Mouse (Mus musculus) retina, postnatal 7 days (tissue): ENCODE measurements around the gene E2f3.
A peak's percentile ranks its signal among the peaks of the same experiment; 100 is the strongest.

Experiments used
- DNase-seq: peaks from one replicate; pipeline ENCODE4 v3.0.0-alpha.2; 2012; ENCODE audit warnings: low read depth, low spot score

Gene E2f3

GRCm38 (mm10) chr13:29985855-29986755 lies at the start of gene E2f3:
Gene E2f3 (minus strand): TSS chr13:29986063.
- peak; percentile 96 for DNase-seq

DNA sequence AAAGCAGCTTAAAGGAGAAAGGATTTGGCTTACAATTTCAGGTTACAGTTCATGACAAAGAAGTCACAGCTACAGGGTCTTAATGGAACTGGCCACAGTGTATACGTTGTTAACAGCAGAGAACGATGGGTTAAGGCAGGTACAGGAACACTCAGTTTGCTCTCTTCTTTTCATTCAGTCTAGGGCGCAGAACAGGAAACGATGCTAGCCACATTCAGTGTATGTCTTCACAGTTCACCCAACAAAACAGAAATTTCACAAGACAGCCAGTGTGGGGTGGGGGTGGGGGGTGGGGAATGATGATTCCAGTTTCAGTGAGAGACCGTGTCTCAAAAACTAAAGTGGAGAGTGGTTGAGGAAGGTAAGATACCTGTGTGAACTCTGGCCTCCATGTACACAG lies 48.7 kb upstream of the E2f3 start:
- DNase-seq, result no peak

- DNase-seq, result no peak
Observed at GRCm38 (mm10) chr13:30031684-30032335, 45.9 kb upstream of the E2f3 start.

GRCm38 (mm10) chr13:30027841-30028240 lies 42.0 kb upstream of the E2f3 start:
- DNase-seq, result no peak

DNA sequence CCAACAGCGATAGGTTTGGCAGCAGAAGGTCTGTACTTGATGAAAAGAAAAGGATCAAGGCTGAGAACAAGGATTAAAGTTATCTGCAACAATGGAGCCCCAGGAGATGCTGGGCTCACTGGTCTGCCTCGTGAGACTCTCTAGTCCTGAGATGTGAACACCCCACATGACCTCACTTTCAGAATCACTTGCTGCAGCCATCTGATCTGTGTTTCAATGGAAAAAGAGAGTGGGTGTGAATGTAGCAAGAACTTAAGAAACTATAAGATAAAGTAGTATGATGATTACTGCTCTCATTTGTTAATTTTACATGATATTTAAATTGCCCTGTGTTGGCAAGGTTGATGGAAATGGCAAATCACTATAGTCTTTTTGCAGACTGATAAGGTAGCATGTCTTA lies 36.6 kb upstream of the E2f3 start:
- DNase-seq, result no peak

DNA sequence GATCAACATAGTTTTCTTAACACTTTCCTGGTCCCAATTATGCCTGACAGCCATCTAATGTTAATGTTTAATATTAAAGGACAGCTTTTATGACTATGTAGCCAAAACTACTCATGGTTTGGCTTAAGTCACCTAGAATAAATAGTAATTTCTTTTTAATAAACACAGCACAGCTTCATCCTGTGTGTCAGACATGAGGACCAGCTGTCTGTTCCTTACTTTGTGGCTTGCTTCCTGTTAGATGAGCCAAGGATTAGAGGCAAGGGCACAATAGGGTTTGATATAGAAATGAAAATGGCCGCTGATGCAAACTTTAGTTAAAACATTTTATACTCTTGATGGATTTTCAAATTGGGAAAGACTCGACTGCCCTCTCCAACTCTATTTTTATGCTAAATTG lies 32.7 kb upstream of the E2f3 start:
- no peak for DNase-seq

DNA sequence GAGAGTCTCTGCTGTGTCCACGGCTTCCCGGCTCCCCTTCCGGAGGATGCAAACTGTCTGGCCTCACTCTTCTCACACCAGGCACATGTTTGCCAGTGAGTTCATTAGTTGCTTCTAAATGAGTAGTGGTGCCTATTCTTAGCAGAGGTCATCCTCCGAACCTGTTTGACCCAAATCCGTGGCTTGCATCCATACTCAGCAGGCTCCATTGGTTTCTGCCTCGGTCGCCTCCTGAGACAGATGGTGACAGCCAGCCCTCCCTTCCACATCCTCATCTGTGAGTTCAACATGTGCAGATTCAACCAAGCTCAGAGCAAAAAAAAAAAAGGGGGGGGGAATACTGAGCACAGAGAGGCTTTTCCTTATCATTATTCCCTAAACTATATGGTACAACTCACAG lies 31.7 kb upstream of the E2f3 start:
- DNase-seq, result no peak

GRCm38 (mm10) chr13:30014576-30014975 lies 28.7 kb upstream of the E2f3 start:
- no peak for DNase-seq

GRCm38 (mm10) chr13:30012226-30012625 lies 26.4 kb upstream of the E2f3 start:
- DNase-seq, result no peak

- DNase-seq, result no peak
Observed at GRCm38 (mm10) chr13:30008738-30009137, 22.9 kb upstream of the E2f3 start.

DNA sequence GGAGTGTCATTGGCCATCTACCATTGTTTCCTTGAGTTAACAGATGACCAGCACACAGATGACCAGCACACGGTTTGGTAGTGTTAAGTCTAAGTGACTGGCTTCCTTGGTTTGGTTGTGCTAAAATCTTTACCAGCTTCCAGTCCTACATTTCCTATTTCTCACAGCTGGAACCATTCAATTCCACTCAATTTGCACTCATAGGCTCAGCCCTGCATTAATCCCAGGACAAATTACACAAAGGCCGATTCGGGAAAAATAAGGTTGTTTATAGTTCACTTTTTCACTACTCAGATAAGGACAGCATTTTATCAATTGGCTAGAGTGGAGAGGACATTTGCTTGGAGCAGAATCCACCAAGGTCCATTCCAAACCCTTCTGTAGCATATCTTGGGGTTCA lies 19.6 kb upstream of the E2f3 start:
- no peak for DNase-seq

GRCm38 (mm10) chr13:30004849-30005248 lies 19.0 kb upstream of the E2f3 start:
- no peak for DNase-seq

GRCm38 (mm10) chr13:30003169-30003568 lies 17.3 kb upstream of the E2f3 start:
- no peak for DNase-seq

- DNase-seq, result no peak
Observed at GRCm38 (mm10) chr13:30001041-30001440, 15.2 kb upstream of the E2f3 start.

DNA sequence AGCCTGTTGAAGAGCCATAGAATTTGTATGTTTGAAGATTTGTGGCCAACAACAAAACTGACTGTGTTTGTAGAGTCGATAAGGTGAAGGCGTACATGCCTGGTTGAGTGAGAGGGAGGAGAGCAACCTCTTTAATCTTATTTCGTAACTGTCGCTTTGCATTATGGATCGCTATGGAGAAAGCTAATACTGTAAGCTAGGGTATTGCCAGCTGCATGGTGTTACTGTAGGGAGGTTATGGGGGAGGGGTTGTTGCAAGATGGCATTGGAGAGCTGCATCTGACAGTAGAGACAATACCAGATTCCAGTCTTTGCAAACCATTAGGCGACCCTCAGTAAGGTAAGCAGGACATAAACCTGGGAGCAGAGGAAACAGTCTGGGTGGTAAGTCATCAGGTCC lies 2.1 kb upstream of the E2f3 start:
- peak; percentile 51 for DNase-seq

DNA sequence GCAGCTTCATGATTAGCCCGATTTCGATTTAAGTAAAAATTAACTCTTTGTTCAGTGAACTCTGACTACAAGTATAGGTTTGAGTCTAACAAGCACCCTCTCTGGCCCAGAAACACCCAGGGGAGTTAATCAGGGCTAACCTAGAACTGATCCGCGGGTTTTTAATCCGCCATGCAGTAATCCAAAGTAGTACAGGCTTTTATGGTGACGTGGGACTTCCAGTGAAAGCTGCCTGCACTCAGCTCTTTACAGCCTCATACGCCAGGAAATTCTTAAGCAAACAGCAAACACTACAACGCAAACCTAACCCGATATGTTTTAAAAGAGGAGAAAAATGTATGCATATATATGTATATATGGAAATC lies 875 bp upstream of the E2f3 start:
- DNase-seq, result peak; percentile 75

DNA sequence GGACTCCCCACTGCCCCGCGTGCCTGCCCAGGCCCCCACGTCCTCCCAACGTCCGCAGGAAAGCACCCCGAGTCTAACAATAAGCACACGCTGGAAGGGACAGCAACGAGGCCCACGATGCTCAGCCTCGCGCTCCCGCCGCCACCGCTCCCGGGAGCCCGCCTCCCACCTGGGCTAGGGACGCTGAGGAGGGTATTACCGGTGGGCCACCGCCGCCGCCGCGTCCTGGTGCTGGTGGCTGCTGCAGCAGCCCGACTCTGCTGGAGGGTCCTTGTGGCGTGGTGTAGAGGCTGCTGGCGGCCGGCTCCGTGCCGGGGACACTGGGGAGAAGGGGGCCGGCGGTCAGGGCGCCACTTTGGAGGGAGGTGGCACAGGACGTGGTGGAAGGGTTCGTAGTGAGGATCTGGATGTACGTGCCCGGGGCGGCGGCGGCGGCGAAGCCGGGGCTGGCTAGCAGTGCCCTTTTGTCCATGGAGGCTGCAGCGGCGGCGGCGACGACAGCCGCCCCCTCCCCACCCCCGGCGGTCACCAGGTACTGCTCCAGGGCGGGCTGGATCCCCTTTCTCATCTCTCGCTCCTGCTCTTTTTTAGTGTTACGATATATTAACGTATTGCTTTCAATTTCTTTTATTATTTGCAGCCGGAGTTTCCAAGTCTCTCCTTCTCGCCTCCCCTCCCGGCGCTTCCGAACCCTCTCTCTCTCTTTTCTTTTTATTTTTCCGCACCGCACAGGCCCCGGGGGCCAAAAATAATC lies 585 bp downstream of the E2f3 start:
- DNase-seq, result peak; percentile 13

DNA sequence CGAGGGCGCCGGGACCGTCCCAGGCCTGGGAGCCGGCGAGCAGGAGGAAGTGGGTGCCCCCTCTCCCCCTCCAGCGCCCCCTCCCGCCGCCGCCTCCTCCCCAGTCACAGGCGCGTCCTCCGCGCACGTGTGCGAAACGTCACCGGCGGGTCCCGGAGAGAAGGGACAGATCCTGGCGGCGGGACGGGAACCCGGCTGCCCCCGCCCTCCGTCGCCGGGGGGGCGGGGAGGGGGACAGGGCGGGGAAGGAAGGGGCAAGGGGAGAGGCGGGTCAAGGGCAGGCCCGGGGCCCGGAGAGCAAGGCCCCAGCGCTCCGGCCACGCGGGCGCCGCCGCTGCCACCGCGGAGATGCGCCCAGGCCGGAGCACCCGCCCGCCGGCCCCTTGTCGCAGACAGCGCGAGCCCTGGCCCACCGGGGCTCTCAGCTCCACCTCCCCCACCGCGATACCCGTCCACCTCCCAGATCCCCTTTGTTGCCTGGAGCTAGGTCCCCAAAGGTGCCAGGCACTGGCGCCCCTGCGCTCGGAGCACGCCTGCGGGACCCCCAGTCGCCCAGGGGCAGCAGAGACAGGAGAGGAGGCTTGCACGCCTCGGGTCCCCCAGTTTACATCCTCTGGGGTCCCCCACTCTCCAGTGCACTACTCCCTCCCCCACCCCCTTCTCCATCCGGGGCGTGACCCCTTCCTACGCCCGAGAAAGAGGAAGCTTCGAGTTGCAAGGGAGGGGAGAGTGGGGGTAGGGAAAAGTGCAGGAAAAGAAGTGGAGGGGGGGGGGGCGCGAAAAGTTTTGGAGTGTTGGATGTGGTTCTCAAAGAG lies 1.4 kb downstream of the E2f3 start:
- peak; percentile 49 for DNase-seq

DNA sequence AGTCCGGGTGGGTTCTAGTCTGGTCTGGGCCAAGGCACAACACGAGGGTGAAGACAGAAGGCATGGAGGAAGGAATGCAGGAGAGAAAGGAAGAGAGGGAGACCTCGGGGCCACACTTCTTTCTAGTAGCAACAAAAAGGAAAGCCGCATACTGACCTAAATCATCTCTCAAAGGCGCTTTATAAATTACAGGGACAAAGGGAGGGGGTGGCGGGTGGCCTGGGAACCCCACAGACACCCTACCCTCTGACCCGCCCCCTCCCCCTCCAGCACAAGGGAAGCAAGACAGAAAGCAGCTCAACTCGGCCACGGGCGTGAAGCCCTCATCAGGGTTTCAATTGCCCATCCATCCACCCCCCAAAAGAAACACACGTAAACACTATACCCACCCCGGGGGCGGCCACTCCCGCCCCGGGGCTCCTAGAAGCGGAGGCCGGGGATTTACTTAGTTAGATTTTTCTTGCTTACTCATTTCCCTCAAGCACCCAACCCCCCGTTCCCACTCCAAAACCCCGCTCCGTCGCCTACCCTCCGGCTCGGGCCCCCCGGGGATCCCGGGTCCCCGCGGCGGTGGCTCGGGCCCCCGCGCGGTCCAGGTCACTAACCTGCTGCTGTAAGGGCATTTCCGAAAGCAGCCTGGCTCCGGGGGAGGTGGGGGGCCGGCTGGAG lies 2.2 kb downstream of the E2f3 start:
- peak; percentile 38 for DNase-seq

GRCm38 (mm10) chr13:29983037-29983436 lies 2.8 kb downstream of the E2f3 start:
- DNase-seq, result peak; percentile 29

- no peak for DNase-seq
Observed at GRCm38 (mm10) chr13:29982400-29982799, 3.5 kb downstream of the E2f3 start.
